In genomic region chr6:136672467-136672866, GRCm38 (mm10) we compare ENCODE assay signal across 8 mouse cellular contexts. TPM values are rescaled to one million over a fixed set of nuclear protein-coding genes. Genes with fewer than 3 reads are reported as not detected.
DNase-seq lines count a peak whose midpoint lies in the region; ATAC-seq and TF ChIP-seq lines count a peak whose summit lies in the region.

No protein-coding gene starts in this region.

- no peaks in the 10 kb centered on the region for H3K27me3 ChIP-seq in midbrain, postnatal 0 days (ENCODE audit: insufficient read depth, low read length)
- H3K27me3 ChIP-seq in midbrain, embryonic 15.5 days (replicated peaks): no peaks in the 10 kb centered on the region
- H3K27me3 ChIP-seq in stomach, postnatal 0 days (ENCODE audit: control insufficient read depth, insufficient read depth, low read length): no peaks in the 10 kb centered on the region

- TF ChIP-seq CTCF in midbrain, postnatal 0 days (IDR thresholded peaks at IDR 0.05): 0 out of 2 replicates have a peak, but pooled peaks have one; percentile 12
- peak; percentile 51 for TF ChIP-seq CTCF in stomach, postnatal 0 days (IDR thresholded peaks at IDR 0.05; ENCODE audit: low read depth)

- no peak overlapping the region for H3K27ac ChIP-seq in midbrain, postnatal 0 days (ENCODE audit: low read depth, low read length)
- H3K27ac ChIP-seq in midbrain, embryonic 15.5 days: no peak overlapping the region
- peak overlapping the region; percentile 35; the same call in 1 of the 2 replicates for H3K27ac ChIP-seq in stomach, postnatal 0 days (replicated peaks)

- intact Hi-C loops in heart, postnatal 14 days (cut with DNase I): no loop called here
- intact Hi-C loops in left cerebral cortex, postnatal 25 days (cut with DNase I): no loop called here

- H3K9ac ChIP-seq in midbrain, postnatal 0 days (replicated peaks; ENCODE audit: low read length, poor library complexity, severe bottlenecking): no peak overlapping the region
- H3K9ac ChIP-seq in midbrain, embryonic 15.5 days: no peak overlapping the region
- H3K9ac ChIP-seq in stomach, postnatal 0 days (ENCODE audit: low read length): no peak overlapping the region

- DNase-seq in midbrain, postnatal 0 days (ENCODE audit: low spot score): peak; percentile 22
- DNase-seq in heart, postnatal 14 days: peak; percentile 57 to 73
- DNase-seq in left cerebral cortex, postnatal 25 days (ENCODE audit: low spot score in 2 of 2): peak; percentile 61 to 92
- DNase-seq in stomach, postnatal 0 days (ENCODE audit: low spot score): peak; percentile 58
- no peak for DNase-seq in ovary, postnatal 10 days (ENCODE audit: low spot score)
- no peak for DNase-seq in cerebellum, postnatal 36 days

- 61% methylated on average over 7 of the region's 7 CpGs for WGBS in midbrain, postnatal 0 days
- WGBS in midbrain, embryonic 15.5 days: 67% methylated on average over 7 of the region's 7 CpGs
- 32% methylated on average over 7 of the region's 7 CpGs for WGBS in stomach, postnatal 0 days

- no peaks in the 10 kb centered on the region for H3K36me3 ChIP-seq in midbrain, postnatal 0 days (ENCODE audit: insufficient read depth, low read length)
- H3K36me3 ChIP-seq in midbrain, embryonic 15.5 days (replicated peaks): no peaks in the 10 kb centered on the region
- no peaks in the 10 kb centered on the region for H3K36me3 ChIP-seq in stomach, postnatal 0 days (ENCODE audit: control insufficient read depth, insufficient read depth, low read length)

- no peak for ATAC-seq in midbrain, postnatal 0 days (ENCODE audit: low FRiP score)
- no peak for ATAC-seq in midbrain, embryonic 15.5 days (replicated peaks)
- peak; percentile 100 for ATAC-seq in frontal cortex, adult (ENCODE audit: low TSS enrichment)
- ATAC-seq in stomach, postnatal 0 days (ENCODE audit: low FRiP score, low TSS enrichment): peak; percentile 71

- no peak for TF ChIP-seq EP300 in stomach, postnatal 0 days (optimal IDR thresholded peaks at IDR 0.05)

- H3K4me3 ChIP-seq in midbrain, postnatal 0 days (ENCODE audit: low read depth, low read length): no peak overlapping the region
- H3K4me3 ChIP-seq in midbrain, embryonic 15.5 days: no peak overlapping the region
- no peak overlapping the region for H3K4me3 ChIP-seq in stomach, postnatal 0 days (ENCODE audit: low read depth, low read length)

- H3K4me1 ChIP-seq in midbrain, postnatal 0 days (ENCODE audit: insufficient read depth, low read length): no peaks in the 10 kb centered on the region
- no peaks in the 10 kb centered on the region for H3K4me1 ChIP-seq in midbrain, embryonic 15.5 days
- 0 out of 2 replicates have a peak, but pooled peaks cover 3% of the 10 kb centered on the region for H3K4me1 ChIP-seq in stomach, postnatal 0 days (replicated peaks; ENCODE audit: control insufficient read depth, insufficient read depth)

- H3K4me2 ChIP-seq in midbrain, postnatal 0 days (ENCODE audit: low read depth, low read length, poor library complexity, severe bottlenecking): no peak overlapping the region
- H3K4me2 ChIP-seq in midbrain, embryonic 15.5 days: no peak overlapping the region
- no peak overlapping the region for H3K4me2 ChIP-seq in stomach, postnatal 0 days (replicated peaks; ENCODE audit: low read depth)

- H3K9me3 ChIP-seq in midbrain, postnatal 0 days (ENCODE audit: low read length): no peaks in the 10 kb centered on the region
- no peaks in the 10 kb centered on the region for H3K9me3 ChIP-seq in midbrain, embryonic 15.5 days
- no peaks in the 10 kb centered on the region for H3K9me3 ChIP-seq in stomach, postnatal 0 days (ENCODE audit: control insufficient read depth, low read length)

RNA-seq across cellular contexts. Expression of gene Plbd1, which starts 10.7 kb away (rescaled TPM):
- 0.47 TPM in 1 of 2 replicates, not detected in the other for total RNA-seq in midbrain, postnatal 0 days (2014; rRNA removed)
- polyA plus RNA-seq in midbrain, postnatal 0 days (2015; fragmentation: Nextera tagmentation; extraction: Ambion mirVana): 0.22 and 0.27 TPM in 2 replicates
- polyA plus RNA-seq in midbrain, embryonic 15.5 days (2015; fragmentation: Nextera tagmentation; extraction: Ambion mirVana): 0.43 and 0.48 TPM in 2 replicates
- total RNA-seq in heart, postnatal 14 days (2021): 10 to 100 TPM; 30.5 to 34.4 TPM
- total RNA-seq in left cerebral cortex, postnatal 25 days (2021): under 1 TPM; 0.16 to 0.30 TPM
- polyA plus RNA-seq in stomach, postnatal 0 days (2015; fragmentation: Nextera tagmentation; extraction: Ambion mirVana): 37.8 and 39.6 TPM in 2 replicates

Comparison
In these comparisons a context has a peak if more than half of its experiments do, and no peak if none do; other contexts are left out.
1. ATAC-seq: peak in frontal cortex, adult (single experiment) and stomach, postnatal 0 days (single experiment); none in midbrain, postnatal 0 days (single experiment) and midbrain, embryonic 15.5 days (single experiment).
2. DNase-seq: peak in midbrain, postnatal 0 days (single experiment), heart, postnatal 14 days (2 of 2), left cerebral cortex, postnatal 25 days (2 of 2) and stomach, postnatal 0 days (single experiment); none in ovary, postnatal 10 days (single experiment) and cerebellum, postnatal 36 days (0 of 2).
3. RNA of gene Plbd1, which starts 10.7 kb away (total RNA-seq): 30.5 to 34.4 TPM in heart, postnatal 14 days; 0.16 to 0.30 TPM in left cerebral cortex, postnatal 25 days and 0.47 TPM in midbrain, postnatal 0 days; every median in the first group is over 10 times any median in the second.